Mouse (Mus musculus) left cerebral cortex, postnatal 4 days (tissue): ENCODE results near the gene Arnt. TPM values are rescaled to one million over a fixed set of nuclear protein-coding genes. Genes with fewer than 3 reads are reported as not detected.
"Not testable (repeated sequence)": the region's sequence is repeated elsewhere in the genome, so short reads cannot be mapped to it uniquely, and the experiment has no call there.

Source experiments
- DNase-seq: peaks from one replicate; pipeline ENCODE4 v3.0.0-alpha.2; 2022
- intact Hi-C: fragments of 180-260 bp; cut with DNase I; formaldehyde crosslinking; loops from one replicate; pipeline ENCODE4 v1.15.1; 2025
- total RNA-seq, 2 experiments: library from RNA; stranded (reverse); gene quantifications; 2 replicates each; pipeline ENCODE4 v1.2.3; 2021

The Arnt gene
- 10 to 100 TPM; 40.4 to 46.1 TPM for total RNA-seq

- intact Hi-C loops = loop anchor here (5.0 kb wide), 1 partner anchor 77 kb away; the partner anchor contains the start of gene Setdb1
- DNase-seq = peak; percentile 92
Observed at GRCm38 (mm10) chr3:95434136-95434982, at the start of gene Arnt. Gene Arnt, plus strand, starts transcription at chr3:95434388.

- no peak for DNase-seq
- intact Hi-C loops = no loop called here
Observed at GRCm38 (mm10) chr3:95385401-95386075, 48.6 kb upstream of the Arnt start.

GRCm38 (mm10) chr3:95394385-95394784 is 39.8 kb upstream of the Arnt start:
- DNase-seq = no peak
- intact Hi-C loops = no loop called here

- intact Hi-C loops = no loop called here
- no peak for DNase-seq
Observed at GRCm38 (mm10) chr3:95402741-95403140, 31.4 kb upstream of the Arnt start, which contains the start of gene 4930558C23Rik. Gene 4930558C23Rik, minus strand, starts transcription at chr3:95402841.

GRCm38 (mm10) chr3:95407728-95408127 is 26.5 kb upstream of the Arnt start:
- intact Hi-C loops = no loop called here
- no peak for DNase-seq

- DNase-seq = no peak
- intact Hi-C loops = no loop called here
Observed at GRCm38 (mm10) chr3:95408852-95409251, 25.3 kb upstream of the Arnt start.

- intact Hi-C loops = no loop called here
- DNase-seq = no peak
Observed at GRCm38 (mm10) chr3:95412268-95412667, 21.9 kb upstream of the Arnt start.

- intact Hi-C loops = no loop called here
- DNase-seq = no peak
Observed at GRCm38 (mm10) chr3:95417866-95418265, 16.3 kb upstream of the Arnt start.

- DNase-seq, intact Hi-C loops: not testable (repeated sequence)
Observed at GRCm38 (mm10) chr3:95426476-95426875, 7.7 kb upstream of the Arnt start.

- DNase-seq, intact Hi-C loops: not testable (repeated sequence)
Observed at GRCm38 (mm10) chr3:95427117-95427890, 6.9 kb upstream of the Arnt start.

GRCm38 (mm10) chr3:95427891-95428238 is 6.3 kb upstream of the Arnt start:
- DNase-seq, intact Hi-C loops: not testable (repeated sequence)

- intact Hi-C loops, DNase-seq: not testable (repeated sequence)
Observed at GRCm38 (mm10) chr3:95428423-95428822, 5.8 kb upstream of the Arnt start.

GRCm38 (mm10) chr3:95433301-95433915 is 780 bp upstream of the Arnt start:
- no peak for DNase-seq
- intact Hi-C loops = loop anchor here (5.0 kb wide), 1 partner anchor 76 kb away; the partner anchor contains the start of gene Setdb1

- intact Hi-C loops = loop anchor here (5.0 kb wide), 1 partner anchor 78 kb away; the partner anchor contains the start of gene Setdb1
- no peak for DNase-seq
Observed at GRCm38 (mm10) chr3:95434983-95435370, 789 bp downstream of the Arnt start.

GRCm38 (mm10) chr3:95435561-95435960 is 1.4 kb downstream of the Arnt start:
- DNase-seq = no peak
- intact Hi-C loops = no loop called here

GRCm38 (mm10) chr3:95438636-95439035 is 4.4 kb downstream of the Arnt start:
- DNase-seq, intact Hi-C loops: not testable (repeated sequence)

GRCm38 (mm10) chr3:95439670-95440069 is 5.5 kb downstream of the Arnt start:
- no peak for DNase-seq
- intact Hi-C loops = no loop called here

- DNase-seq = no peak
- intact Hi-C loops = no loop called here
Observed at GRCm38 (mm10) chr3:95442406-95443117, 8.4 kb downstream of the Arnt start.

GRCm38 (mm10) chr3:95445311-95445710 is 11.1 kb downstream of the Arnt start:
- no peak for DNase-seq
- intact Hi-C loops = no loop called here

- intact Hi-C loops = loop anchor here (5.0 kb wide), 1 partner anchor 103 kb away; no protein-coding TSS in a partner anchor
Observed at GRCm38 (mm10) chr3:95450408-95450807, 16.2 kb downstream of the Arnt start.

More at GRCm38 (mm10) chr3:95450408-95450807, 16.2 kb downstream of the Arnt start:
- DNase-seq = peak; percentile 19
